Mouse (Mus musculus) MEL (cell line): ENCODE measurements around the gene Chrm4. TPM values are rescaled to one million over a fixed set of nuclear protein-coding genes. Genes with fewer than 3 reads are reported as not detected.

Experiments
- DNase-seq: peaks from one replicate; pipeline ENCODE4 v3.0.0; 2011; ENCODE audit warnings: low read depth, low spot score
- H3K27ac ChIP-seq: 2 replicates; pipeline ENCODE4 v1.5.1; 2012; ENCODE audit warnings: low read depth, mild to moderate bottlenecking, control low read depth, low read length, moderate library complexity; ENCODE audit not compliant: control insufficient read depth
- H3K27me3 ChIP-seq, 2 experiments: fragments of 150-350 bp in 1 of 2; sonication (generic) in 1 of 2; 2 replicates each; pipeline ENCODE4 v1.6.1; 2012; ENCODE audit warnings: low read length in 2 of 2, mild to moderate bottlenecking in 2 of 2, improper control_type of control experiment in 1 of 2, moderate library complexity in 1 of 2; ENCODE audit not compliant: insufficient read depth in 2 of 2, control insufficient read depth in 1 of 2
- H3K36me3 ChIP-seq, 2 experiments: 2 replicates each; pipeline ENCODE4 v1.6.1; 2012 to 2014; ENCODE audit warnings: low read length in 2 of 2, improper control_type of control experiment in 1 of 2, inconsistent platforms in 1 of 2, mild to moderate bottlenecking in 1 of 2; ENCODE audit not compliant: insufficient read depth in 2 of 2, control insufficient read depth in 1 of 2
- H3K4me1 ChIP-seq, 2 experiments: fragments of 150-350 bp in 1 of 2; sonication (generic) in 1 of 2; 2 replicates each; pipeline ENCODE4 v1.6.1; 2012; ENCODE audit warnings: low read length in 2 of 2, improper control_type of control experiment in 1 of 2, mild to moderate bottlenecking in 1 of 2; ENCODE audit not compliant: insufficient read depth in 2 of 2, control insufficient read depth in 1 of 2
- H3K4me3 ChIP-seq, 2 experiments: fragments of 150-350 bp in 1 of 2; sonication (generic) in 1 of 2; 2 replicates each; pipeline ENCODE4 v1.5.1; 2012; ENCODE audit warnings: low read depth in 2 of 2, low read length in 2 of 2, mild to moderate bottlenecking in 2 of 2, moderate library complexity in 2 of 2, control low read depth in 1 of 2, improper control_type of control experiment in 1 of 2; ENCODE audit not compliant: control insufficient read depth in 1 of 2, insufficient read depth in 1 of 2
- H3K79me2 ChIP-seq: 2 replicates; pipeline ENCODE4 v1.6.1; 2012; ENCODE audit warnings: mild to moderate bottlenecking, low read length, moderate library complexity; ENCODE audit not compliant: control insufficient read depth, poor library complexity, insufficient read depth
- H3K9ac ChIP-seq: 2 replicates; pipeline ENCODE4 v1.6.1; 2012; ENCODE audit warnings: low read depth, mild to moderate bottlenecking, control low read depth, low read length, moderate library complexity; ENCODE audit not compliant: control insufficient read depth, poor library complexity, severe bottlenecking
- H3K9me3 ChIP-seq: fragments of 150-350 bp; sonication (generic); replicated peaks from 2 replicates; pipeline ENCODE4 v1.6.1; 2012; ENCODE audit warnings: mild to moderate bottlenecking, low read length, improper control_type of control experiment, moderate library complexity; ENCODE audit not compliant: insufficient read depth
- BHLHE40 ChIP-seq: IDR thresholded peaks from 2 replicates; pipeline ENCODE4 v1.6.1; 2012; ENCODE audit warnings: low read depth, mild to moderate bottlenecking, inconsistent platforms, low read length, improper control_type of control experiment, borderline replicate concordance
- CHD2 ChIP-seq: IDR thresholded peaks from 2 replicates; pipeline ENCODE4 v1.6.1; 2011; ENCODE audit warnings: low read length, improper control_type of control experiment
- CTCF ChIP-seq, 3 experiments: IDR thresholded peaks in 2 of 3; conservative IDR thresholded peaks in 1 of 3; 2 replicates each; pipeline ENCODE4 v1.5.1; 2011 to 2012; ENCODE audit warnings: low read length in 3 of 3, low read depth in 2 of 3, mild to moderate bottlenecking in 2 of 3, improper control_type of control experiment in 1 of 3, inconsistent platforms in 1 of 3, mixed read lengths in 1 of 3, moderate library complexity in 1 of 3; ENCODE audit not compliant: control insufficient read depth in 1 of 3, insufficient read depth in 1 of 3, poor library complexity in 1 of 3, severe bottlenecking in 1 of 3
- E2F4 ChIP-seq: IDR thresholded peaks from 2 replicates; pipeline ENCODE4 v1.6.1; 2011; ENCODE audit warnings: low read depth, low read length, improper control_type of control experiment, borderline replicate concordance
- EP300 ChIP-seq, 2 experiments: IDR thresholded peaks; 2 replicates each; pipeline ENCODE4 v1.6.1; 2011; ENCODE audit warnings: improper control_type of control experiment in 2 of 2, low read length in 2 of 2, low read depth in 1 of 2, mild to moderate bottlenecking in 1 of 2
- GABPA ChIP-seq: IDR thresholded peaks from 2 replicates; pipeline ENCODE4 v1.6.1; 2012; ENCODE audit warnings: low read depth, mild to moderate bottlenecking, inconsistent platforms, low read length, improper control_type of control experiment, moderate library complexity
- JUND ChIP-seq: IDR thresholded peaks from 2 replicates; pipeline ENCODE4 v1.6.1; 2011; ENCODE audit warnings: low read depth, mild to moderate bottlenecking, improper control_type of control experiment, low read length
- MAZ ChIP-seq: IDR thresholded peaks from 2 replicates; pipeline ENCODE4 v1.6.1; 2012; ENCODE audit warnings: low read depth, mild to moderate bottlenecking, inconsistent platforms, low read length, improper control_type of control experiment
- NELFE ChIP-seq: IDR thresholded peaks from 2 replicates; pipeline ENCODE4 v1.6.1; 2011; ENCODE audit warnings: low read depth, low read length, improper control_type of control experiment
- POLR2AphosphoS5 ChIP-seq: IDR thresholded peaks from 2 replicates; pipeline ENCODE4 v1.6.1; 2012; ENCODE audit warnings: low read depth, borderline replicate concordance, mild to moderate bottlenecking, inconsistent platforms, low read length, moderate library complexity, mixed read lengths
- RAD21 ChIP-seq: IDR thresholded peaks from 2 replicates; pipeline ENCODE4 v1.6.1; 2011; ENCODE audit warnings: mild to moderate bottlenecking, low read depth, low read length, improper control_type of control experiment
- SMC3 ChIP-seq: IDR thresholded peaks from 2 replicates; pipeline ENCODE4 v1.6.1; 2011; ENCODE audit warnings: low read depth, low read length, improper control_type of control experiment
- UBTF ChIP-seq: IDR thresholded peaks from 2 replicates; pipeline ENCODE4 v1.6.1; 2012; ENCODE audit warnings: low read depth, mild to moderate bottlenecking, inconsistent platforms, low read length, improper control_type of control experiment, moderate library complexity, borderline replicate concordance; ENCODE audit not compliant: insufficient read depth
- USF2 ChIP-seq, 2 experiments: IDR thresholded peaks; 2 replicates each; pipeline ENCODE4 v1.6.1; 2011 to 2012; ENCODE audit warnings: improper control_type of control experiment in 2 of 2, low read length in 2 of 2, borderline replicate concordance in 1 of 2, inconsistent platforms in 1 of 2, low read depth in 1 of 2, mild to moderate bottlenecking in 1 of 2; ENCODE audit not compliant: insufficient read depth in 1 of 2
- ZC3H11A ChIP-seq: IDR thresholded peaks from 2 replicates; pipeline ENCODE4 v1.6.1; 2012; ENCODE audit warnings: low read depth, mild to moderate bottlenecking, inconsistent platforms, low read length, improper control_type of control experiment
- ZKSCAN1 ChIP-seq: IDR thresholded peaks from 2 replicates; pipeline ENCODE4 v1.6.1; 2012; ENCODE audit warnings: low read depth, mild to moderate bottlenecking, inconsistent platforms, low read length, improper control_type of control experiment, moderate library complexity
- polyA plus RNA-seq, 2 experiments: library from polyadenylated mRNA; stranded (reverse) in 1 of 2; unstranded in 1 of 2; fragments of >175 nt in 1 of 2; fragments of >200 nt in 1 of 2; gene quantifications; 2 replicates each; pipeline versions ENCODE4 v1.2.1 to v1.2.4; 2012; ENCODE audit warnings: low replicate concordance in 2 of 2, low read depth in 1 of 2; ENCODE audit not compliant: insufficient read length in 2 of 2, insufficient read depth in 1 of 2, missing spikeins in 1 of 2
- total RNA-seq: library from RNA; depleted of rRNA; stranded (reverse); fragments of 300-350 nt; gene quantifications from 2 replicates; pipeline ENCODE4 v1.2.3, GENCODE M21; 2012

Gene Chrm4
- total and polyA plus RNA-seq, 3 experiments: 21.5 to 29.0 TPM; not detected in 1

DNA sequence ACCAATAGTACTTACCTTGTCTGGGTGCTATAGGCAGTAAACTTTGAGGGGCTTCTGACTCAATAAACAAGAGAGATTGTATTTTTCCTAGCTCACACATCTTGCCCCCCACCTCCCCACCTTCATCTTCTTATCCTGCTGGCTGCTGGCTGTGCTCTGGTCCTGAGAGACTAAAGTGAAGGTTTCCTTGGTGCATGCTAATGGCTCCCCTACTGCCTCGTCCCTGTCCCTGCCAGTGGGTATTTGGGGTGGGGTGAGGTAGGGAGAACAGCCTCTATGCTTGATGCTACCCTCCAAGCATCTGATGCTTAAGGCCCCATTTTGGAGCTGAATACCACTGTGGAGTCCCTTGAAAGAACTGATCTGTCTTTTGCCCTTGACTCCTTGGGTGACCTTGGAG lies 2.3 kb upstream of the Chrm4 start:
- TF ChIP-seq POLR2AphosphoS5: no peak
- TF ChIP-seq E2F4: no peak
- TF ChIP-seq ZKSCAN1: no peak
- TF ChIP-seq SMC3: no peak
- TF ChIP-seq, all 39 proteins: peak for 0
- Histone ChIP-seq H3K27me3 (no peaks in the 10 kb centered on the region), H3K4me1 (peaks cover 3 to 21% of the 10 kb centered on the region in 2 experiments), H3K36me3 (peaks cover 0 to 5% of the 10 kb centered on the region in 2 experiments; a peak in 2 of 4 replicates), H3K4me3 (no peak overlapping the region), H3K27ac (no peak overlapping the region), H3K9ac (no peak overlapping the region), H3K9me3 (no peaks in the 10 kb centered on the region), H3K79me2 (peaks cover 34% of the 10 kb centered on the region)
- DNase-seq: no peak

DNA sequence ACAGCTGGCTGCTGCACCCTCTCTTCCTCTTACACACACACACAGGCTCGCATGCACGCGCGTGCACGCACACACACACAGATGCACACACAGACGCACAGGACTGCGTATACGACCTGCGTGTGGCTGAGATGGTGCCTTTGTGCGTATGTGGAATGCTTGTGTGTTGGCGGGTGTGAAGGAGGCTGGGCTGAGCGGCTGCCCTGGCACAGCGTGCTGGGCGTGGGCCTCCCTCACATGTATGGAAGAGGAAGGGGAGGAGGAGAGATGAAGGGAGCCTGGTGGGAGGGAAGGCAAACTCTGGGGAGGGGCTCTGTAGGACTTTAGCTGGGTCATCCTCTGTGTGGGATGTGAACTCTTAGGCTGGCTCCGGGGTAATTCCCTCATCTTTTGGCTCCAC lies 1.6 kb upstream of the Chrm4 start:
- H3K27me3 ChIP-seq: no peaks in the 10 kb centered on the region
- peaks cover 0 to 5% of the 10 kb centered on the region in 2 experiments; a peak in 2 of 4 replicates for H3K36me3 ChIP-seq
- TF ChIP-seq GABPA (no peak), USF2 (IDR thresholded peaks at IDR 0.05; ENCODE audit: borderline replicate concordance in 1 of 2, insufficient read depth in 1 of 2, low read depth in 1 of 2, low read length in 2 of 2) (no peak), NELFE (no peak), MAZ (no peak), EP300 (IDR thresholded peaks at IDR 0.05; ENCODE audit: low read depth in 1 of 2, low read length in 2 of 2) (no peak), BHLHE40 (no peak), ZC3H11A (no peak), SMC3 (no peak)
- H3K9ac ChIP-seq: no peak overlapping the region
- peaks cover 34% of the 10 kb centered on the region for H3K79me2 ChIP-seq
- no peak overlapping the region for H3K4me3 ChIP-seq
- H3K4me1 ChIP-seq: peaks cover 3 to 21% of the 10 kb centered on the region in 2 experiments
- DNase-seq: no peak
- H3K27ac ChIP-seq: no peak overlapping the region
- no peaks in the 10 kb centered on the region for H3K9me3 ChIP-seq

DNA sequence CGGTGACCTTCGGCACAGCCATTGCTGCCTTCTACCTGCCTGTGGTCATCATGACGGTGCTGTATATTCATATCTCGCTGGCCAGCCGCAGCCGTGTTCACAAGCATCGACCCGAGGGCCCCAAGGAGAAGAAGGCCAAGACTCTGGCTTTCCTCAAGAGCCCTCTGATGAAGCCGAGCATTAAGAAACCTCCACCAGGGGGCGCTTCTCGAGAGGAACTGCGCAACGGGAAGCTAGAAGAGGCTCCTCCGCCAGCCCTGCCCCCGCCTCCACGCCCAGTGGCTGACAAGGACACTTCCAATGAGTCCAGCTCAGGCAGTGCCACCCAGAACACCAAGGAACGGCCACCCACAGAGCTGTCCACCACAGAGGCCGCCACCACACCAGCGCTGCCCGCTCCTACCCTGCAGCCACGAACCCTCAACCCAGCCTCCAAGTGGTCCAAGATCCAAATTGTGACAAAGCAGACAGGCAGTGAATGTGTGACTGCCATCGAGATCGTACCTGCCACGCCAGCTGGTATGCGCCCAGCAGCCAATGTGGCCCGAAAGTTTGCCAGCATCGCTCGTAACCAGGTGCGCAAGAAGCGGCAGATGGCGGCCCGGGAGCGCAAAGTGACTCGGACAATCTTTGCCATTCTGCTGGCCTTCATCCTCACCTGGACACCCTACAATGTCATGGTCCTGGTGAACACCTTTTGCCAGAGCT lies 931 bp downstream of the Chrm4 start:
- H3K4me1 ChIP-seq: peaks cover 3 to 16% of the 10 kb centered on the region in 2 experiments
- TF ChIP-seq RAD21 (peak; percentile 32), MAZ (0 out of 2 replicates have a peak, but pooled peaks have one; percentile 19), JUND (no peak), CTCF (IDR thresholded peaks at IDR 0.05 in 2 of 3, conservative IDR thresholded peaks at IDR 0.05 in 1 of 3; ENCODE audit: control insufficient read depth in 1 of 3, insufficient read depth in 1 of 3, low read depth in 2 of 3, low read length in 3 of 3, poor library complexity in 1 of 3, severe bottlenecking in 1 of 3) (peak; percentile 59 to 90 (median 76)), UBTF (no peak), SMC3 (peak; percentile 62), EP300 (IDR thresholded peaks at IDR 0.05; ENCODE audit: low read depth in 1 of 2, low read length in 2 of 2) (no peak), CHD2 (no peak)
- peaks cover 0 to 5% of the 10 kb centered on the region in 2 experiments; a peak in 2 of 4 replicates for H3K36me3 ChIP-seq
- H3K4me3 ChIP-seq: no peak overlapping the region
- DNase-seq: peak; percentile 81
- no peaks in the 10 kb centered on the region for H3K27me3 ChIP-seq
- H3K27ac ChIP-seq: no peak overlapping the region
- H3K9ac ChIP-seq: no peak overlapping the region
- H3K9me3 ChIP-seq: no peaks in the 10 kb centered on the region
- H3K79me2 ChIP-seq: peaks cover 28% of the 10 kb centered on the region
